Mouse (Mus musculus) large intestine, adult 2 months (tissue): Measurements from ENCODE around the gene Ermn. TPM values are rescaled to one million over a fixed set of nuclear protein-coding genes. Genes with fewer than 3 reads are reported as not detected.

Experiments used
- DNase-seq: peaks from one replicate; pipeline ENCODE4 v3.0.0-alpha.2; 2012; ENCODE audit warnings: low read depth, low spot score
- WGBS: fragments of 180-500 bp; shearing (Covaris S2); methylation state at CpG from one replicate; pipeline ENCODE4 v1.1.7; 2018; 5-methylcytosine and 5-hydroxymethylcytosine counted together
- polyA plus RNA-seq: library from polyadenylated mRNA; depleted of rRNA; stranded (reverse); fragments of >200 nt; gene quantifications from 2 replicates; pipeline ENCODE4 v1.2.3, GENCODE M21; 2012; rRNA removed

Gene Ermn
- not detected in 2 replicates for polyA plus RNA-seq

DNA sequence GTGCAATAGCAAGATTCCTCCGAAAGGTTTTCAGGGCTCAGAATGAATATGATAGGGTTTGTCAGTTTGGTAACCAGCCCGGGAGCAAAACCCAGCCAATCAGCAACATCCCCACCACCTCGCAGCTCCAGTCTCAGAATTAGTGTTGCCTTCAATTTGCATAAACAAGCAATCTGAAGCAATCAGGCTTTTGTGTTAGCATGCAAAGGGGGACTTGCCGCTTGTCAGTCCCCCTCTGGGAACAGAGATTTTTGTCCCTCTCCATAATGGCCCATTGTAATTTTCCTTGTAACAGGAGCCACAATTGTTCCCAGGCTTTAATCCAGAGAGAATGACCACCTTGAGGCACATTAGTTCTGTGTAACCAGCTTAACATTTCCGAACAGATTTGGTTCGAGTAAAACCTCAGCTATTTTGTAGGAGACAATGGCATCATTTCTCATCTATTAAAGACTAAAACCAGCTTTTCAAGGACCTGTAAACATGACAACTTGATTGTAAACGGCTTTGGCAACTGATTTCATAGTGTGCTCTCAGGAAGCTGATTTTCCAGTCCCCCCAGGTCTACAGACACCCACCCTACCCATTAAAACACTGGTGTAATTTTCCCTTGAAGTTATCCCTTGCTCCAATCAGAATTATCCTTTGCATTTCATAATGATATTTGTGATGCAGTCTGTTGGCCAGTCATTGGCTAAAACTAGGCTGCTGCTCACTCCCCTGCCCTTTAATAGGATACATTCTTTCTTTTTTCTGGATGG lies at the start of gene Ermn:
TSS of gene Ermn (minus strand) at position 44 of the 761 bp plus-strand sequence.
- WGBS = 38% methylated on average over 7 of the region's 7 CpGs
- no peak for DNase-seq

DNA sequence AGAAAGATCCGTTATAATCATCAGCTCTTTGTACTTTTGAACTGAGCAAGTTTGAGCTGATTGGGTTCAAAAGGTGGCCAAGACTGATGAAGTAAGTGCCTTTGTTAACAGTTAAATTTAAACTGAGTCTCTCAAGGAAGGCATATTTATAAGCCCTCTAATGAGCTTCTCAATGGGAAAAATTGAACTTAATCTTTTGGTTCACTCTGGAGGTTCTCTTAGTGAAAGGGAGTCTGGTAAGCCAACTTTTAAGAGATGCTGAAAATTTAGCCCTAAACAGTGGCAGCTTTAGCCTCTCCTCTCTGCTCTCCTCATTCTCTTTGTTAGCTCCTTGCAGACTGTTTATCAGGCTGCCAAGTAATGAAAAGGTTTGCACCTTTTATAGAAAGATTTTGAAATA lies 42.2 kb upstream of the Ermn start:
- WGBS = 56% methylated on average over 1 of the region's 1 CpGs
- no peak for DNase-seq

DNA sequence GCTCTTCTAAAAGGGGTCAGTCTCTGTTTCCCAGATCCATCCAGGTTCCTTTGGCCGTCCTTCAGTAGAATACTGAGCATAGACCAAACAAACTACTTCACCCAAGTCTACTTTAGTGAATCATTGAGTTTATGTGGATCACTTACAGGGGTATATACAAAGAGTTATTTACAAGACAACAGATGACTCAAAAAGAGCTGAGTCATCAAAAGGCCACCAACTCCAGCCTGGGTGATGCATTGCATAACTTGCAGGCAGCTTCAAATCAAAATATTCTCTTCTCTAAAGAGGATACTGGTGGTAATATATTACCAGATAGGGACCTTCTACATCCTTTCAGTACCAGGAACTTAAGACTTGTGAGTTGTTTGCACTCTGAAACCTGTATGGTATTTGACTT lies 33.8 kb upstream of the Ermn start:
- 88% methylated on average over 1 of the region's 1 CpGs for WGBS

DNA sequence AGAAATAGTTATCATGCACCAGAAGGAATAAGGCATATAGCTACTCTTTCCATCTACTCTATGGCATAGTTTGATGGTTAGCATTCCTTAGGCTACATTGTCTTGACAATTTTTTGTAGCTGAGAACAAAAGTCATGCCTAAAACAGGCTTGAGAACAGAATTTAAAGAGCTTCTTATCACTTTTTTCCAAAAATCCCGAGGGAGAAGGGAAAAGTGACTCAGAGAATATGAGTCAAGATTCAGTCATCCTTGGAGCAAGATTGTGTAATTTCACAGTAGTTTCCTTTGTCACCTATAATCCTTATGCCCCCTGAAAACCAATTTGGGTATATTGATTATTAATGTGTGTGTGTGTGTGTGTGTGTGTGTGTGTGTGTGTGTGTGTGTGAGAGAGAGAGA lies 27.2 kb upstream of the Ermn start:
- no peak for DNase-seq
- WGBS = 45% methylated on average over 1 of the region's 1 CpGs

More for the DNA sequence above, 33.8 kb upstream of the Ermn start:
- DNase-seq = no peak

DNA sequence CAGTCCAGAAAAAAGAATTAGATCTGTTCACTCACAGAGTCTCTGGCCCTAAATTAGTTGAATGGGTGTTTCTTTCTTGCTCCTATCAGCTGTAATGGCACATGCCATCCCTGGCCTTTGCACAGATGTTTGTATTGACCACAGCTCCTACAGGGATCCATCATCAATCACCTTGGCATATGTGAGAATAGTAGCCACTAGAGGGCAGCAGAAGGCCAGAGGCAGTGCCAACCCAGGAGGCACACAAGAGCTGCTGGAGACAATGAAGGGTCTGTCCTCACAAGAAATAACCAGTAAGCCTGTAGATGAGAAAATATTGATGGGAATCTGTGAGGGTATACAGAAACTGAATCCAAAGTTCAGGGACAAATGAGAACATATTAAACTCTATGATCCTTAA lies 2.7 kb upstream of the Ermn start:
- DNase-seq = peak; percentile 28

DNA sequence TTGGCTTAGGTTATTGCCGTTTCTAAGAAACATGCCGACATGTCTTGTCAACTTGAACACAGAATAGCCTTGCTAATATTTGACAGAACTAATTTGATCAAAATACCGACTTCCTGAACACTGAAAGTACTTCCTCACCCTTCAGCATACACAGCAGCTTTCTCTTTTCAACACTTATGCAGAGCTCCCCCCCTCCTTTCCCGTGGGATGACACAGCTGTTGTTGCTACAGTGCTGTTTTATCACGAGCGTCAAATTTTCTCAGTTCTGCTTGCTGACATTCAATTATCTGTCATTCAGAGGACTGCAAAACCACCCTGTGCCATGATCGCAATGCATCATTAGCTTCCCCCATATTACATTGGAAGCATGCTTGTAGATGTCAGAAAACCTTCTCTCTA lies 10.8 kb downstream of the Ermn start:
- whole genome bisulfite sequencing = 57% methylated on average over 7 of the region's 7 CpGs
- no peak for DNase-seq

DNA sequence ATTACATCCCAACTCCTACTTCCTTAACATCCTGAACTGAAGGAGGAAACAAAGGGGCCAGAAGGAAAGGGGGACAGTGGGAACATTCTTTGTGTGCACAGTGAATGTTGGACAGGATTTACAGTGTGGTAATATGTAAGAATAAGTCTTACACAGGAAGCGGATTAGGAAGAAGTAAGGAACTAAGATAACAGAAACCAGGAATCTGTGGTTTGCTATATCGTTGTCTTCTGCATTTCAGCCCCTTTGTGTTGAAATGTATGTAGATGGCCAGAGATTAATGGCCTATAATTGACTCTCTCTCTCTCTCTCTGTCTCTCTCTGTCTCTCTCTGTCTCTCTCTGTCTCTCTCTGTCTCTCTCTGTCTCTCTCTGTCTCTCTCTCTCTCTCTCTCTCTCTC lies 15.7 kb downstream of the Ermn start:
- WGBS = 84% methylated on average over 2 of the region's 2 CpGs
- DNase-seq = no peak

DNA sequence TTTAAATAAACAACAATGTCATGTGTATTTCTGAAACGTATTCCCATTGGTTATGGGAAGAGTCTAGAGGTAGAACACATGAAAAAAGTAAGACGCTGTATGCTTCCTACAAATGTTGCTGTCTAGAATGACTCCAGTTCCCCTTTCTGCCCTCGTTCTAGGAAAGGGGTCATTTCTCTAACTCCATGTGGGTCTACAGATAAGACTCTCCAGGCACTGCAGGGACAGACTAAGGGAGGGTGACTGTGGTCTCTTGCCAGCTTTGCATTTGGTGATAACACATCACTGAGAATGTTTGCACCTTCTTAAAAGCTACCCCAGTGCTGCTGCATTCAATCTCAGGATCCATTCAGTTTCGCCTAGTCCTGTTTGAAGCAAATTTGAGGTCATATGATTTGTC lies 17.0 kb downstream of the Ermn start:
- no peak for DNase-seq
- WGBS = 80% methylated on average over 4 of the region's 4 CpGs

DNA sequence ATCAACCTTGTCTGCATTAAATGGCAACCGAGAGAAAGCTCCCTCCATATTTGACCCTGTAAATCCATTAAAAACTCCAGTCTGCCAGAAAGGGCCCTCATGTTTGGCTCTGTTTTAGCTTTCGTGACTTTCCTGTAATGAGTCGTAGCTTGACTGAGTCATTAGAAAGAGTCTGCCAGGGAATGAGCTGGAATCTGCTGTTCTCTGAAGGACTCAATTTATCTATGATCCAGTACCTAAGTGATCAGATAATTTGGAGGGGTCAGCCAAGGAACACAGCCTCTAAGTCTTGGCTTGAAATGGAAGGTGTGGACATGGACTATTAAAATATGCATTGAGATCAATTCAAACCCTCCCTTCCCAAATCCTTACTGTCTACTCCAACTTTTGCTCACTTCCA lies 21.2 kb downstream of the Ermn start:
- 72% methylated on average over 3 of the region's 3 CpGs for WGBS
- DNase-seq = no peak

DNA sequence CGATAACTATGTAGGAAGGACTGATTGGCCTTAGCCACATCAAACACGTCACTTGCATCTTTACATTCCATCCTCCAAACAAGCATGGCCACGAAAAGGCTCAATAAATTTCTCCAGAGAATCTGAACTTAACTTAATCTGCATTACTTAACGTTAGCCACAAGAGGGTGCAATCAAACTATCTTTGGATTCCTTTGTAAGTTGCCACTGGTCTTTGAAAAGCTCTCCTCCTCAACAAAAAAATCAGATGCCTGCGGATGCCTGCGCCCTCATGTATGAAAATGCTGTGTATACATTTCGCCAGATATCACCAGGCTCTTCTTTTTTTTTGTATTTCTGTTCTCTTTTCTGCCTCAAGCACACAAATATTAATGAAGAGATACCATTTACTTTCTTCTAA lies 23.3 kb downstream of the Ermn start:
- DNase-seq = no peak
- 29% methylated on average over 7 of the region's 7 CpGs for WGBS

DNA sequence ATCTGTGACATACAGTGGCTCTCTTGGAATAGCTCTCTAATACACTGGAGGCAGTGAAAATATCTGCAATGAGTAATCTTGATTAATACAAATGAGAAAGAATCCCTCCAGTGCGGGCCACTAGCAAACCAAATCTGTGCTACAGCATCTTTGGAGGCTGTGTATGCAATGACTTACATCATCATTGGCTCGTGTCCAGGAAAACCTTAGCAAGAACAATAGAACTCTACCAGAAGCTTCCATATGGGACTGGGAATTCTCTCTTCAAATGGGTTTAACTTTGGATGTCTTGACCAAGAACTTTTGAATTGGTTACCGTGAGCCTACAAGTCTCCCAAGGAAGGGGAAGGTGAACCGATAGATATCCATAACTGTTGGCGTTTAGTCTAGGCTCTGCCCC lies 25.9 kb downstream of the Ermn start:
- DNase-seq = no peak
- WGBS = 71% methylated on average over 5 of the region's 5 CpGs

DNA sequence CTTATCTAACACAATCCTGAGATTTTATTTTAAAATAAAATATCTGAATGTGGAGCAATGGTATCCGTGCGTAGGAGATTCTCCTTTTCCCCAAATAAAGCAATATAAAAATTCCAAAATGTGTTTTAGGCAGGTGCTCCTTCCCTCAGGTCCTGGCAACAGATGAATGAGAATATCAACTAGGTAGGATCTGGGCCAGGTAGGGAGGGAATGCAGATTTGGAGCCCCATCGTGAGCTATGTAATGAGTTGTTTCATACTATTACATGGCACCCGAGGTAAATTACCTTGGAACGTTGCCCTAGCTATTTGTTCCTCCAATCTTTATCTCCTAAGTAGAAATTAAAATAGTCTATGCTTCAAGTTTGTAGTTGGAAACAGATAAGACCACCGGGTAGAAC lies 29.1 kb downstream of the Ermn start:
- DNase-seq = no peak

DNA sequence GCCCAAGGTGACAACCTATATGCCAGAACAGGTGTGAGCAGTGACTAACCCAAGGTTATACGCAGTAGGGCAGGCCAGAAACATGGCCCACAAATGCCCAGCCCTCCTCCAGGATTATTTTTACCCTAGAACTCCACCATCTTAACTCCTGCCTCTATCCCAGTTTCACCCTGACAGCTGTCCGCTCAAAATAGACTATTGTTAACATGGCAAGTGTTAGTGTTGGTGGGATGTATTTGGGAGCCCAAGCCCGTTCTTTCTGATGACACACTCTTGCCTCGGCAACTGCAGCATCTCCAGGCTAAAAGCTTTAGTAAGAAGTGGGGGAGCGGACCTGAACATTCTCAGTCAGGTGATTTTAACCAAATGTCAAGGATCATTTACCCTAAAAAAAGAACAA lies 45.6 kb downstream of the Ermn start:
- no peak for DNase-seq
- WGBS = 92% methylated on average over 5 of the region's 5 CpGs

More for the DNA sequence above, 29.1 kb downstream of the Ermn start:
- WGBS = 72% methylated on average over 6 of the region's 6 CpGs

DNA sequence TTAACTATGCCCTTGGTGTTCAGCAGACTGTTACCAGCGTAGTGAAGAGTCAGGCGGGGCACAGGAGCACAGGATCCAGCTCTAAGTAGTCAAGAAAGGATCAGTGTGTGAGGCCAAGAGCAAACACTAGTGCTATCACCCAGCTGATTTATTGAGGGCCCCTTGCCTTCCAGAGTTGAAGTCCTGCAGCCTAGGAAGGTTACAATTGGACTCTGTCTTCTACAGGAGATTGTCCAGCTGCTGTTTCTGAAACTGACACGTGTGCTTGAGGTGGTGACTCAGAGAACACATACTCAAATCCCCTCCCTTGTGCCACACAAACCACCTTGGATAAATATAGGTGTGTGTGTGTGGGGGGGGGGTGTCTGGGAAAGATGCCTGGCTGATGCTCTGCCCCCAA lies 51.2 kb downstream of the Ermn start:
- peak; percentile 44 for DNase-seq

DNA sequence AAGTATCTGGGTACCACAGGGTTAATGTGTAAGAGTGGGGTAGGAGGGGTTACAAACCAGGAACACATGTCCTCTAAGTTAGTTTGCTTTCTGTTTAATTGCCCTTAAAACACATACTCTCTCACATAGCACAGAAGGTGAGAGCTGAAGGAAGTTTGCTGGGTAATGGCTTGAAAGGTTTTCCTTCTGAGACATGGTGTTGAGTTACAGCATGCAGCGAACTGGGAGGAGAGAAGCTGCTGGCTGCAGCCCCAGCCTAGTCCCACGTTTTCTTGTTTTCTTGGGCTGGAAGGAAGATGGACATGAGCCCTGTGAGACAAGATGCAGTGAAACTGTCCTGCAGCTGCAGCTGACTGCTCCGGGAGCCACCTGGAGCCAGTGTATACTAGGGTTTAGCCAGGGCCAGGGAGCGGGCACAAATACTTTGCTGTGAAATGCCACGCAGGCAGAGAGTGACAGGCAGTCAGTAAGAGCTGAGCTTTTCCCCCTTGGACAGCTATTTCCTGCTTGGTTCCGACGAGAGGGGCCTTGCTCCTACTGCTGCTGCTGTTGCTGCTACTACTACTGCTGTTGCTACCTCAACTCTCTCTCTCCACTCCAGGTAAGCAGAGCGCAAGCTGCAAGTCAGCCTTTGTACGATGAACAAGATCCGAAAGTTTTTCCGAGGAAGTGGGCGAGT lies 54.8 kb downstream of the Ermn start, which contains the start of gene Galnt5:
TSS of gene Galnt5 (plus strand) at position 133 of the 679 bp plus-strand sequence.
- peak; percentile 33 for DNase-seq
- WGBS = 12% methylated on average over 12 of the region's 12 CpGs

More for the DNA sequence above, 51.2 kb downstream of the Ermn start:
- 7% methylated on average over 3 of the region's 3 CpGs for WGBS

Other genes starting within 250 kb of the Ermn start
- 1.6 and 1.8 TPM in 2 replicates for gene Galnt5, start 55.0 kb downstream of the Ermn start, polyA plus RNA-seq
- gene Cytip, start 142.7 kb upstream of the Ermn start, polyA plus RNA-seq = 16.5 and 31.0 TPM in 2 replicates